Mouse (Mus musculus) liver, adult (tissue): ENCODE data around the gene Olfr527.

Experiments used
- GATA4 ChIP-seq: IDR thresholded peaks from 2 replicates; pipeline ENCODE4 v1.6.1; 2014; ENCODE audit warnings: mild to moderate bottlenecking, low read length; ENCODE audit not compliant: insufficient replicate concordance

Olfr527 gene

GRCm38 (mm10) chr7:140333717-140334116 lies at the start of gene Olfr527:
Gene Olfr527 (plus strand): TSS chr7:140334017.
- TF ChIP-seq GATA4 = no peak

- no peak for TF ChIP-seq GATA4
These were observed 38.1 kb upstream of the Olfr527 start for GRCm38 (mm10) chr7:140295746-140296145.

- TF ChIP-seq GATA4 = no peak
These were observed 36.9 kb upstream of the Olfr527 start for GRCm38 (mm10) chr7:140296876-140297275.

GRCm38 (mm10) chr7:140299416-140299815 lies 34.4 kb upstream of the Olfr527 start:
- TF ChIP-seq GATA4 = no peak

- TF ChIP-seq GATA4 = no peak
These were observed 13.9 kb upstream of the Olfr527 start for GRCm38 (mm10) chr7:140319861-140320385.

GRCm38 (mm10) chr7:140320558-140320957 lies 13.3 kb upstream of the Olfr527 start, which contains the start of gene Olfr525:
Gene Olfr525 (plus strand): TSS chr7:140320858.
- TF ChIP-seq GATA4 = no peak

DNA sequence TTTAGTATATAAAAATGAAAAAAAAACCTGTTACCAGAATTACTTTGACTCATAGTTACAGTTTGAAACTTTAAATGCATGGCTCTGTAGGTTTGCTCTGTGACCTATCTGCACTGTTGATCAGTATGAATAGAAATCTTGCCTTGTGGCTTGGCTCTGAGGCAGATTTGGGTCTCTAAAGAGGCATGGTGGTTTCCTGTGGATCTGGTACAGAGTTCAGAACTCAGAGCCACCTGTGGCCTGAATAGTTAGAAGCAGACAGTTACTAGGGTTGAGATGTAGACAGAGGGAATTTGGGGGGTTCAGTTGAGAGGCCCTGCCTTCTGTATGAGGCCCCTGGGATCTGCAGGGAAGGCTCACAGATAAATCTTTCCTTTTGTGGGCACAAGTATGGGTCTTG lies 12.7 kb upstream of the Olfr527 start:
- TF ChIP-seq GATA4 = no peak

DNA sequence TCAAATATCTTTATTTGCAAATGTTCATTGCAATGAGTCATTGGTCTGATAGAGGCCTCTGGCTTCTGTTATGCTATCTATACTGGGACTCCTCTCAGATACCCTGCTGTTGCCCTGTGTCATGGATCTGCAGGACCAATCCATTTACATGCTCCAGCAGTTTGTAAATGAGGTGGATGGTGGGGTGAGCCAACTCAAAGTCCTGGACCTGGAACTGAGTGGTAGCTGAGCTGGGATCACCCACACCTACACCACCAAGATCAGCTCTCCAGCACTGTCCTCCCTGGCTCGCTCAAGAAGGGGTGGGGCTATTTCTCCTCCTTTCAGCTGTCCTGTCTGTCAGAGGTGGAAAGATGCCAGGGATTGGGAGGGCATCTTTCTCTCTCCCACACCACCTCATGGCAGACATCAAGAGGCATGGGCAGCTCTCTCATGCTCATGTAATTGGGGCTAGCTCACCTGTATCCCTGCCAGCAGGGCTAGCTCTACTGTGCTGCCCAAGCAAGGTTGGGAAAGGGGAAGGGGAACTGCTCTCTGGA lies 4.0 kb upstream of the Olfr527 start:
- TF ChIP-seq GATA4 = no peak

- TF ChIP-seq GATA4 = no peak
These were observed 27.8 kb downstream of the Olfr527 start, which contains the start of gene Olfr60 for GRCm38 (mm10) chr7:140361571-140361970. Gene Olfr60 (minus strand): TSS chr7:140361671.

DNA sequence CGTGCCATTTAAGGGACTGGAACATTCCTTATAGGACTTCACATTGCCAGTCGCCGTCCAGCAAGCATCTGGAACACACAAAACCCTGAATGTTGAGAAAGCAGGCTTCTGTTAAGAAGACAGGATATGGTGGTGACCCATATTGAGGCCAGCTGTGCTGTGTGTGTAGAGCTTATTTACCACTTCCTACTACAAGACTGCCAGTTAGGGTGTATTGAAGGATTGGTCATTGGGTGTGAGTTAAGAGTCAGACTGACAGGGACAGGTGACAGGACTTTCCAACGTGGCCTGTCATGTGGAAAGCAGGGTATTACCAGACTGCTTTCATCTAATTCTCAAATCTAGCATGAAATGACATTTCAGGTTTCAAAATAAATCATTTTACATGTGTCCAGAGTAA lies 40.5 kb downstream of the Olfr527 start:
- TF ChIP-seq GATA4 = no peak

- TF ChIP-seq GATA4 = no peak
These were observed 42.4 kb downstream of the Olfr527 start, which contains the start of gene Olfr530 for GRCm38 (mm10) chr7:140376231-140376630. Gene Olfr530 (minus strand): TSS chr7:140376331.

GRCm38 (mm10) chr7:140376911-140377310 lies 43.1 kb downstream of the Olfr527 start:
- no peak for TF ChIP-seq GATA4
